Mouse (Mus musculus): Measurements from ENCODE around the gene Borcs8.
A peak's percentile ranks its signal among the peaks of the same experiment; 100 is the strongest.

Gene Borcs8

DNA sequence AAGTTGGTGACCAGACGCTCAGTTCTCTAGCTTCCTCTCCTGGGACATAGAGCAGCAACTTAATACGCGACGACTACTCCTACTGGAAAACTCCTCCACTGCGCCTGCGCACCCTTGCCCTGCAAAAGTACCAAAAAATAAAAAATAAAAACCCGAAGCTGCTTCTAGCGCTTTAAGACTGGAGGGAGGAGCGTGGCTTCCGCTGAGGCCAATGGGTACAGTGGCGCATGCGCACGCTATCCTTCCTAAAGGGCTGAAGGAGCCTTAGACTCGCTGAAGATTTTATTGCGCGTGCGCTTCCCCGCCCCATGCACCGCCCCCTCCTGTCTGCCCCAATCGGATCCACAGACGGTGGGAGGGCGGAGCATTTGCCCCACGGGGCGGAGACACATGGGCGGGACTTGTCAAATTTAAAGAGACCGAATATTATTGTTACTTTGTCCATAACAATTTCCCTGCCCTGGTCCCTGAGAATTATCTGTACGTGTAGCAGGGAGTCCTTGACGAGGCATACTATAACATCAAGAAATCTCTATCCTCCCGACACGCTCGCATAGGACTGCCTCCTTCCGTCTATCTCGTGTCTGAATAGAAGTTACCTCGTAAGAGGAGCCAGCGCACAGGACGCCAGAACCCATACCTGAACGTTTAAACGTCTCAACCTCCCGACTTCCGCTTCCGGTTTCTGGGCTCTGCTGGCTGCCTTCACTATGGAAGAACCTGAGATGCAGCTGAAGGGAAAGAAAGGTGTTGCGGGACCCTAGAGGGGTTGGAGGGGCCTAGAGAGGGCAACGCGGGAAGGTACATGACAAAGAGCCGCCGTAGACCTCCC, at the start of gene Borcs8, which contains the start of the genes Rfxank and Mef2b:
Borcs8 (plus strand) TSS at position 474 of the 832 bp plus-strand sequence.
Rfxank (minus strand) TSS at position 129 of the 832 bp plus-strand sequence.
Mef2b (plus strand) TSS at position 686 of the 832 bp plus-strand sequence.
- peak; percentile 99 to 100 for DNase-seq

DNA sequence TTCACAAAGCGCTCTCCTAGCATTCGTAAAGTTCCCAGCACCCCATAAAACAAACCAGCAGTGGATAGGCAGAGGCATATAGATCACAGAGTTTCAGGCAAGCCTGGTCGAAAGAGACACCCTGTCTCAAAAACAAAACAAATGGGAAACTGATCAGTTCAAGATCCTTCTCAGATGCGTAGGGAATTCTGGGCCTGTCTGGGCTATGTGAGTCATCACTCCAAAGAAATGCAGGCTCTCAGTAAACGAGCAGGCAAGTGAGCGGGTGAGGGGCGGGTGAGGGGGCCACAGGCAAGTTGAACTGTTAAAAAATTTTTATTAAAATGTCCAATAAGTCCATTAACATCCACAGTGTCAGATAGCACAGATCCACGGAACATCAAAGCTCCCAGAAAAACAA, 46.5 kb upstream of the Borcs8 start:
- no peak for DNase-seq

DNA sequence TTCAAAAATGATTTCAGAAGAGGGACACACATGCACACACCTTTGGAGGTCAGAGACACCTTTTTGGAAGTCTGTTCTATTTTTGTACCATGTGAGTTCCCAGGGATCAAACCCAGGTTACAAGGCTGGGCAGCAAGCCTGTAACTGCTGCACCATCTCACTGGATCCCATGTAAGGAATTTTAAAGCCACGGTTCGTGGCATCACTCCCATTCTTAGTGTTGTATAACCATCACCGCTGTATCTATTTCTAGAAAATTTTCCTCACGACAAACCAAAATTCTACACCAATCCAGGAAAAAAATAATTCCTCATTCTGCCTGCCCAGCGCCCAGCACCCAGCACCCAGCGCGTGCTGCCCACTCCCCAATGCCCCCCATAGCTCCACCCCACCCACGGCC, 40.0 kb upstream of the Borcs8 start:
- no peak for DNase-seq

DNA sequence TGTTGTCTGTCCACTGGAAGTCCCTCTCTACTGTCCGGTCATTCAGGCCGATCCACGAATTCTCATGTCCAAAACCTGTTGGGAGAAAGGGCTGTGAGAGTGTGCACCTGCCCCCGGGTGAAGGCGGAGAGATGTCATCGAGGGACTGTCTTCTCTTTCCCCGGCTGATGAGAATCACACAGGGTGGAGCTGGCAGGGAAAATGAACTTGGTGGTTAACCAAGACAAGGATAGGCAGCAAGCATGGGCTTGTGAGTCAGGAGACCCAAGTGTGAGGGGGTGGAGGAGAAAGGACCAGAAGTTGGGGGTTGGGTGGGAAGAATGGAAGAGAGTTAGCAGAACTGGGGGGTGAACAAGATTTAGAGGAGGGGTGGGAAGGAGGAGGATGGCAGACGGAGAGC, 39.1 kb upstream of the Borcs8 start:
- DNase-seq = no peak

DNA sequence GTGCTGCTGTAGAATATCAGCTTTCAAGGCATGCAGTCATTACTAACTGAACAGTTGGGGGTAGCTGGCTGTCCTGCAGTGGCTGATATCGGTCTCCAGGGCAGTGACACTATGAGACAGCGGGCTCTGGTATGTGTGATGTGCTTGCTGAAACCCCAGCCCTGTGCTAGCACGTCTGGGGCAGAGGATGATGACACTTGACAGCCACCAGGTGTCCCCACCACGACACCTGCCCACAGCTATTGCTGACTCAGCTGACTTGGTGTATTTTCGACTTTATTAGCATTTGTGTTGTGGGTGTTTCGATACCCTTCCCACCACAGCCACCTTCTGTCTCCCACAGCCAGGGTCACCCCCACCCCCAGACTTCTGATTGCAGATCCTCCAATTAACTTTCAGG, 34.8 kb upstream of the Borcs8 start:
- peak; percentile 50 to 66 for DNase-seq

DNA sequence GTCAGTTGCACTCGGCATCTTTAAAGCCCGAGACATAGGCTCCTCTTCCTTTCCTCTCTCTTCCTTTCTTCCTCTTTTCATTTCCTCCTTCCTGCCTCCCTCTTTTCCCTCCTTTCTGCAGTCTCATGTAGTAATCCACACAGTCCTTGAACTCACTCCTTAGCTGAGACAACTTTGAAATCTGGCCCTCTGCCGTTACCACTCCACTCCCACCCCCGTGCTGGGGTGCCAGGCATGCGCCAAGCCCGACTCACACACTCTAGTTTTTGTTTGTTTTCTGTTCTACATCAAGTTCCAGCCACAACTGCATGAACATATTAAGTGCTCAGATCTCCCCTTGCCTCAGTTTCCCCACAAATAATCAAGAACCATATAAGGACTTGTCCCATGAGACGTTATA, 34.4 kb upstream of the Borcs8 start:
- no peak for DNase-seq

DNA sequence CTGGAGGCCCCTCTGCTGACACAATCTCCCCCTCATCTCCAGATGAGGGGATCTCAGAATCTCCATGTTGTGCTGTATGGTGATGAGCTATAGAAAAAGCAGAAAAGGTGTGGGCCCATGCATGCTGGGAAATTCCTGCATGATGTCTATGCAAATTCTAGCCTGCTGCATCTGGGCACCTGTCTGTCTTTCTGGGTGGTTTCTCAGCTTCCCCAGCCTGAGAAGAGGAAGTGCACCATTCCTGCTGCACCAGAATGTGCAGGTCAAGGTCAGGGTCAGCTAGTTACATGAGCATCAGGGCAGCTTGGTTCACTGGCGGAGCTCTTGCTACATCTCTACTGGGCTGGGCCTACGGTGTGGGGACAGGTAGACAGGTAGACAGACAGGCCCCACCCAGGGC, 28.8 kb upstream of the Borcs8 start:
- no peak for DNase-seq

DNA sequence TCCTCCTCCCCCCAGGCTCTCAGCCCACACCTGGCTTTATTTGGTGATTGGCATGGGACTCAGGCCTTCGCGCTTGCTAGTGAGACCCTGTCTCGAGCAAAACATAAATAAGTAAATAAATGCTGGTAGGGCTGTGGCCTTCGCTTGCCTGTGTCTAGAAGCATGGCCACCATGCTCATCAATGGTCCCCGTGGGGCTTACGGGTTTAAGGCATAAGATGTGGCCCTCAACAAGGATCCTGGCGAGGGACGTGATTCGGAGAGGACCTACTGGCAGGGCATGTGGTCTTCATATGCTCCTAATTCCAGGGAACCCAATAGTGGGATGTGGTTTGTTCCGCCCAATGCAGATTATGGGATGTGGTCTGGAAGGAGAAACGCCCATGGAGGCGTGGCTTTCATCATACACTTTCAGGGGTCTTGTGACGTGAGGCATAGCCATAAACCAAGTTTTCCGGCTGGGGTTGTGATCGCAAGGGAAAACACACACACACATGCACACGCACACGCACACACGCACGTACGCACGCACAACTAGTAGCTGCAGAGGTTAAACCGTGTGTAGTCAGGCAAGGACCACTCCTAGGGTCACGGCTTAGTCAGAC, 28.0 kb upstream of the Borcs8 start:
- no peak for DNase-seq

DNA sequence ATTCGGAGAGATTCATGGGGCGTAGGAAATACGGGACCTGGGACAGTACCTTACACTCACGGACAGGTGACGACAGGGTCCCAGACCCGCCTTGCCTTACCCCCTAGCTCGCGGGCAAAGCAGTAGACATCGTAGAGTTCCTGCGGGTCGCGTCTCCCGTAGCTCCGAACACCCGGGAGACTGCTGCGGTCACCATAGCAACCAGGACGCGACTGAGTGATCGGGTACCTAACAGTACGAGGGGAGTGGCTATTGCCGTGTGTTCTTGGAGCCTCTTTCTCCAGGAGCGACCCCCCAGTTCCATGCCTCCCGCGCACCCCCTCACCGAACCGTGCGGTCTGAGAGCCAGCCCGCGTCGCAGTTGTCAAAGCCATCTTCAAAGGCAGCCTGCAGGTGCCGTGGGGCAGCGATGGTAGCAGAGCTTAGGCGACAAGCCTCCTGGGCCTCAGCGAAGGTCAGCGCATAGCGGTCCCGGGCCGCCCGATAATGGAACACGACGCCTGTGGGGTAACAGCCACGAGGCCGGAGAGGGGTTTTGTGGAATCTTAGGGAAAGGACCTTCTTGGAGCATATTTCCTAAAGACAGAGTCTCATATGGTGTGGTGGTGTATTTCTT, 26.8 kb upstream of the Borcs8 start:
- peak; percentile 19 to 20 for DNase-seq

DNA sequence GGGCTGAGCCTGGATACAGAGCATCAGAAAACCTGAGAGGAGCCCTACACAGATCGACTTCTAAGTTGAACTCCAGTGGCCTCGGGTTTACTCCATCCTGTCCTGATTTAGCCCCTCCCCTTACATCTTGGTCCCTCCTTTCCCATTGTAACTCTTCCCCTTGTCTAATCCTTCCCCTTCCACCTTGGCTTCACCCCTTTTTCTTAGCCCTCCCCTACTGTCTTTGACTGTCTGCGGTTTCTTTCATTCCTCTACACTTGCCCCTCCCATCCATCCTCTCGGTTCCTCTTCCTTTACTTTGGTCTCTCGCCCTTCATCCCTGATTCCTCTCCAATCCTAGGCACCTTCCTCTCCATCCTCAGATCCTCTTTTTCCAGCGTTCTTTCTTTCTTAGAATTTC, 24.8 kb upstream of the Borcs8 start:
- DNase-seq = no peak

DNA sequence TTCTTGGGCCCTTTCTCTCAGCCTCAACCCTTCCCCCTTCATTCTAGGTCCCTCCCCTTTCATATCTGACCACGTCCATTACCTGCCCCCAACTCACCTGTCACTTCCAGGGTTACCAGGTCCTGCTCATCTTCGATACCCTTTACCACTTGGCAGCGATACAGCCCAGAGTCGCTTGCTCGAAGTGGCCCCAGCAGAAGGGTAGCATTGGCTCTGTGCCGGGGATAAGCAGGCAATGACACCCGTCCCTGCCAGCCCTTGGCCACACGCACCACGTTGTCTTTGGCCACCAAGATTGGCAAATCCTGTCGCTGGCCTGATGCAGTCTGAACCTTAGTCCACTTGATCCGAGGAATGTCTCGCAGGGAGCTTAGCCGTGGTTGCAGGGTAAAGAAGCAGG, 24.4 kb upstream of the Borcs8 start:
- DNase-seq = no peak

DNA sequence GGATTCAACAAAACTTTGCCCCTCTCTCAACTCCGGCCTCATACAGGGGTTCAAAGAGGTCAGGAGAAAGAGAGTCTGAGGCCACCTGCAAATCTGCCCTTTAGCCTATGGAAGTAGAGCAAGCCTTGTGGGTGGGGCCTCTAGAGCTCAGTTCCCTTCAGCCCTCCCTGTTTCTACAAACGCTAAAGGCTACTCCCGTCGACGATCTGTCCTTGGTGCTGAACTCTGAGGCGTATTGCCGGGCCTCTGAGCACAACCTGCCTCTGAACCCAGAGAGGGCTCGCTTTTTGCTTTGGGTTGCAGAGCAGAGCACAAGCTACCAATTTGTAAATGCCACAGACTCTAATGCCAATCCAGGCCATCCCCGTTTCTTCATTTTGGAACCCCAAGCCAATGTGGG, 21.7 kb upstream of the Borcs8 start:
- peak; percentile 75 to 77 for DNase-seq

DNA sequence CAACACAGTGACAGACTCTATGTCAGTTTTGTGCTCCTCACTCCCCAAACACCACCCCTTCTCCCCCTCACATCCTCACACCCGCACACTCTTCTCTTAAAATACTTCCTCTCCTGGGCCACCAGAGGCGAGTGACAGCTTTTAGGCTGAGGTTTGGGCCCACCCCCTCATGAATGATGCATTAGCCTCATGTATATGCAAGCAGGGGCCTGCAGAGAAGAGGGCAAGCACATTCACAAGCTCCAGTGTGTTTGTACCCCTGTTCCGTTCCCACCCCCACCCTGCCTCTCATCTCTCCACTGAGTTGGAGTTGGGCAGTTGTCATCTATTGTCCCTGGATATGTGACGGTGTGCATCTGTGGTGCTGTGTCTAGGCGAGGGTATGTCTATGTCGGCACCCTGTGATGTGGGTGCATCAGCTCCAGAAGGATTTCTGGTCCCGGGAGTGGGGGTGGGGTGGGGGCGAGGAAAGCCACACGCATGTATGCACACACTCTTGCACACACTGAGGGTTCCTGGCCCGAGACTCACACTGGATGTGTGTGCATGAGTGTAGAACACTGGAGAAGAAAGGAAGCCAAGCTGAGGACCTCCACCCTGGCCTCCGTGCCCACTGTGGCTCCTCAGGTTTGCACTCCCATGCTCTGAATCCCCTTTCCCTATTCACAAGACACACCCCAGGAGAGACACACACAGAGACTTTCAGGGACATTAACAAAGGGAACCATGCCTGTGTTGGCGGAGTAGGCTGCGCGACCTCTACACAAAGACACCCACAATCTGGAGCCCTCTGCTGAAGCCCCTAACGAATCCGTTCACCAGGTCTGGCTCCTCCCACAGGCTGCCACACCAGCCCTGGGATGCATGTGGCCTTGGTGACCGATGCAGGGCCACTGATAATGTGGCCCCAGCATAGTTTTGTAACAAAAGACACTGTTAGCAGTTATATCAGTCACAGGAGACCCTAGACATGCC, 20.3 kb upstream of the Borcs8 start:
- DNase-seq = no peak

DNA sequence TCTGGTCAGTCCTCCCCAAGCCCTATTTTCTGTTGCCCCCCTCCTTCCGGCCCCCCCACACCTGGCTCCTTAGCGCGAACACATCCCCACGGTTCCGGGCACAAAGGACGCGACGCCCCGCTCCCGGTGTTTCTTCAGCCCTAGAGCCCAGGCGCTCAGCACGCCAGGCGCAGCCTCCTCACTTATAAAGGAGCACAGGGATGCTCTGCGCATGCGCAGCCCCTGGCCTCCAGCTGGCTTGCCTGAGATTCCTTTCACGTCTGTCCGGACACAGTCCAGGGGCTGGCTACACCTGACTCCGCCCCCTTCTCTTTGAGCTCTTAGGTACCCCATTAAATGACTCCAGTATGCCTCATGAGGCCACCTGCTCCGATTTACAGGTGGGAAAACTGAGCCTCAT, 18.6 kb upstream of the Borcs8 start, which contains the start of gene Ncan:
Ncan (minus strand) TSS at position 207 of the 400 bp plus-strand sequence.
- DNase-seq = peak; percentile 86 to 90

DNA sequence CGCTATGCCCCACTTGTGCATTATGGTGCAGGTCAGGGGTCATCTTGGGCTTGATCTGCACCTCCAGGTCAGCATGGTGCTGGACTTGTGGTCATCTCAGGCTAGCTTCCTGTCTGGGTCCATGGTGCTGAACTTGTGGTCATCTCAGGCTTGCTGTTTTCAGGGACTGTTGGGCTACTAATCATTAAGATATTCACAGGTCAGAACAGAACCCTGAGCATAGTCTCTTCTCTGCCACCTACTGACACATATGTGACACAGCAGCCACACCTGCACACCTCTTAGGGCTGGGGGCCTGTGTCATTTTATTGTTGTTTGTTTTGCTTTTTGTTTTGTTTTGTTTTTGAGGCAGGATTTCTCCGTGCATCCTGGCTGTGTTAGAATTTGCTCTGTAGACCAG, 16.4 kb upstream of the Borcs8 start:
- peak in 1 of 2 experiments; percentile 17 for DNase-seq

DNA sequence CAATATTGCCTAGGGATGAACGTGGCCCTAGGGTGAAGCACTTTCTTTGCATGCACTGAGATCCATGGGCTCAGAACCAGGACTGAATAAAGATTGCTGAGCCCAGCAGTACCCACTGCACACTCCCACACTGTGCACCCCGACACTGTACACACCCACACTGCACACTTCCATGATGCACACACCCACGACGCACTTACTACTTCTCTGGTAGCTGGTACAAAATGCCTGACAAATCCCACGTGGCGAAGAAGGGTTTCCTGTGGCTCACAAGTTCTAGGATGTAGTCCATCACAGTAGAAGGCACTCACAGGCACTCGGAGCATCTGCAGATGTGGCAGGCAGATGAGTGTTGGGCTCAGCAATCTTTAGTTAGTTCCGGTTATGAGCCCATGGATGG, 14.3 kb upstream of the Borcs8 start:
- DNase-seq = no peak

DNA sequence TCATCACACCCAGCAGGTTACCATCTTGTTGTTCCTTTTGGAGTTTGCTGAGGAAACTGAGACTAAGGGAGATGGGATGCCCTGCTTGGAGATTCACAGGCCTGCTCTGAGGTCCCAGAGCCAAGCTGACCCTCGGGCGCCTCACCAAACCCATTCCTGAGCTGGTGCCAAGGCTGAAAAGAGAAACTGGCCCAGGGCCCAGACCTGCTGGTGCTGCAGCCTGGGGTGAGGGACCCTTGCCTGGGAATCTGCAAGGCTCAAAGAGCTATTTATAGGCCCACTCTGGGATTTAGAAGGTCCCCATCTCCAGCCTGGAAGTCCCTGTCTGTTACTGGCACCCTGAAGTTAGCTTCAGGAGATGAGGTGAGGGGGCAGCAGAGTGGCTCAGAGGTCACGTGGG, 10.9 kb upstream of the Borcs8 start:
- DNase-seq = peak in 1 of 2 experiments; percentile 16

DNA sequence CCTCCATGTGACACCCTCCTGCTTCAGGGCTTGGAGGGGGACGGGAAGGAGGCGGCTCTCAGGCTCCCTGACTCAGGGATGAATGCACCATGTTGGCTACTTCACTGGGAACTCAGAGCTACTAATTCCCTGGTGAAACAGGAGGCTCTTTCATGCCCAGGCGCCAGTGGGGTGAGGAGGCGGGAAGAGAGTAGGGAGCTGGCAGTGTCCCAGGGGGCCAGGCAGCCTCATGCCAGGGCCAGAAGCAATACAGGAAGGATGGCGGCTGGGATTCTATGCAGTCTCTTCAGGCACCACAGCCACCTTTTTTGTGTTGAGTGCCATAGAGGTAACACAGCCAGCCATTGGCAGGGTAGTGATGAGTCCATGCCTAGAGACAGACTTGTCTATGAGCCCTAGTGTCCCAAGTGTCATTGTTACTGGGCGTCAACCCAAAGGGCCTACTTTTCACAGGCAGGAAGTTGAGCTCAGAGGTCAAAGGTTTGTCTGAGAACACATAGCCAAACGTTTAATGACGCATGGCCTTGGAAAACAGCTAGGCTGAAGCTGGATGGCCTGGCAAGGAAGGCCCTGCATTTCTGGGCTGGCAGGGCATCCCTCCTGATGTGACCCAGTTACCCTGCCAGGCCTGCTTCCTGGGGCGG, 9.9 kb upstream of the Borcs8 start:
- DNase-seq = no peak

DNA sequence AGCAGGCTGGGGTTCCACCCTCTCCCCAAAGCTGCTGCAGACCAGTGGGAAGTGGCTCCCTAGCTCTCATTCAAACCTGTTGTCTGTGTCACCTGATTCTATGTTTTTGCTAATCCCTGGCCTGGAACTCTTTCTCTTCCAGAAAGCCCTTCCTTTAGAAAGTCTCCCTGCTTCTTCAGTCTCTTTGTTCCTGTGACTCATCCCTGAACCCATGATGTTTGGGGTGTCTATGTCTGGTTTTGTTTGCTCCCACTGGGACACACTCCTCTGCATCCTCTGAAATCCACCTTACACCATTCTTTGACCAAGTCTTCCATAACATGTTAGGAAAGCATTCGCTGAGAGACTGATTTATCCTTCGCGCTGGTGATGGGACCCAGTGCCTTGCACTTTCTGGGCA, 9.2 kb upstream of the Borcs8 start:
- no peak for DNase-seq

DNA sequence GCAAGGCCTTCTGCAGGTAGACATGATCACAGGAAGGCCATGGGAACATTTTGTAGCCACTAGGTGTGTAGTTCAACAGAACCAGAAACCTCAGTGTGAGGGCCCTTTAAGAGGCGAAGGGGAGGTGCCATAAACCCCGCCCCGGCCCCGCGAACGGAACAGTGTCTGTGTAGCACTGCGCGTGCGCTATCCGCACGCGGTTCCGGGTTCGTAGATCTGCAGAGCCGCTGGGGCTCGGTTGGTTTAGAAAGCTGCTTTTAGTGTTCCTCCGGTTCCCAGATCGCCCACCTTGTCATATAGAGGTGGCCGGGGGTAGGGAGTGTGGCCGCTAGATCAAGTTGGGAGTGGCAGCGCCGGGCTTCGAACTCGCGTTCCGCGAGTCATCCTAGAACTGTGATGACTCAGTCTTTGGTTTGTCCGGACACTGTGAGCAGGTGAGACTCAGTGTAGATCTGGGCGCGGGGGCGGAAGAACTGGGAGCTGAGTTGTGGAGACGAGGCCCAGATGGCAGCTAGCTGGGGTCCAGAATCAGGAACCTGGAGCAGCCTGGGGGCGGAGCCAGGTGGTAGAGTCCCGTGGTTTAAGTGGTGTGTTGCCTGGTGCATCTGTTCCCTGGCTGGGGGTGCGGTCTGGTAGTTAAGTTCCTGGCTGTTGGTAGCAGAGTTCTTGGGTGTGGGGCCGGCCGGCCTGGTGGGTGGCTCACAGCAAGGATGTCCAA, 8.0 kb upstream of the Borcs8 start, which contains the start of gene Nr2c2ap:
Nr2c2ap (plus strand) TSS at position 168 of the 718 bp plus-strand sequence.
- DNase-seq = peak; percentile 88 to 92

DNA sequence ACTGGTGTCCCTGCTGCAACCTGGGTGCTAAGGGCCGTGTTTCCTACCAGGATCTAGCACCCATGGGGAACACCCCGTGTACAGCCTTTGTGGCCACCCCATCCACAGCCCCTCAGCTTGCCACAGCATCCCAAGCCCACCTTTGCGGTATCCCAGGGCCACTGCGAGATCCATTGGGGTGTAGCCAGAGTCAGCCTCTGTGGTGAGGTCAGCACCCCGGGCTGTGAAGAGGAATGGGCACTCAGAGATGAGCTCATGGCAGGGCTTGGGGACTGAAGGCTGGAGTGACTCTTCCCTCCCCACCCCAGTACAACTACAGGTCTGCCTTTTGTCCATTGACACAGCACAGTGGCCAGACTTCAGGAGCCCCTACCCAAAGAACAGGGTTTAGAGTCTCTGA, 5.2 kb upstream of the Borcs8 start:
- no peak for DNase-seq

Data from kidney, postnatal 4 days (tissue).